ENCODE assay signal across 8 mouse cellular contexts in genomic region chr12:12905117-12905516, GRCm38 (mm10). TPM values are rescaled to one million over a fixed set of nuclear protein-coding genes. Genes with fewer than 3 reads are reported as not detected.
A peak's percentile ranks its signal among the peaks of the same experiment; 100 is the strongest.
DNase-seq lines count a peak whose midpoint lies in the region; ATAC-seq and TF ChIP-seq lines count a peak whose summit lies in the region.

No protein-coding gene starts in this region.

- peak overlapping the region; percentile 86 for H3K27ac ChIP-seq in gastrocnemius, adult 2 months
- peak overlapping the region; percentile 84; the same call in 1 of the 2 replicates for H3K27ac ChIP-seq in forebrain, embryonic 11.5 days (ENCODE audit: low read depth, low read length)
- H3K27ac ChIP-seq in limb, embryonic 14.5 days (replicated peaks; ENCODE audit: low read depth, low read length) = no peak overlapping the region

- no peaks in the 10 kb centered on the region for H3K9me3 ChIP-seq in E14TG2a.4 (ENCODE audit: low read length)
- no peaks in the 10 kb centered on the region for H3K9me3 ChIP-seq in forebrain, embryonic 11.5 days (ENCODE audit: control insufficient read depth, low read length)
- H3K9me3 ChIP-seq in limb, embryonic 14.5 days (ENCODE audit: control insufficient read depth, low read length) = no peaks in the 10 kb centered on the region

- DNase-seq in gastrocnemius, adult 2 months = no peak
- no peak for DNase-seq in gastrocnemius, postnatal 25 days
- DNase-seq in forebrain, embryonic 11.5 days (ENCODE audit: low spot score) = no peak
- no peak for DNase-seq in limb, embryonic 14.5 days (ENCODE audit: low spot score)
- no peak for DNase-seq in right cerebral cortex, postnatal 36 days (ENCODE audit: low spot score in 2 of 2)
- DNase-seq in left cerebral cortex, postnatal 14 days (ENCODE audit: low spot score in 2 of 2) = no peak
- DNase-seq in frontal cortex, postnatal 10 days (ENCODE audit: low spot score in 2 of 2) = no peak

- H3K4me1 ChIP-seq in E14TG2a.4 (replicated peaks; ENCODE audit: low read depth, low read length) = peaks cover 85% of the 10 kb centered on the region
- peaks cover 20% of the 10 kb centered on the region; the same call in 1 of the 2 replicates for H3K4me1 ChIP-seq in forebrain, embryonic 11.5 days (replicated peaks; ENCODE audit: control insufficient read depth, insufficient read depth, low read length)
- peaks cover 9% of the 10 kb centered on the region for H3K4me1 ChIP-seq in limb, embryonic 14.5 days (ENCODE audit: control insufficient read depth, insufficient read depth, low read length)

- peak overlapping the region; percentile 62; the same call in 1 of the 2 replicates for H3K4me2 ChIP-seq in forebrain, embryonic 11.5 days (ENCODE audit: low read depth, low read length, severe bottlenecking)
- H3K4me2 ChIP-seq in limb, embryonic 14.5 days (replicated peaks; ENCODE audit: low read depth, low read length, severe bottlenecking) = 0 out of 2 replicates have a peak overlapping the region, but pooled peaks have one; percentile 61

- peaks cover 7% of the 10 kb centered on the region for H3K36me3 ChIP-seq in E14TG2a.4 (ENCODE audit: insufficient read depth, low read length)
- no peaks in the 10 kb centered on the region for H3K36me3 ChIP-seq in forebrain, embryonic 11.5 days (ENCODE audit: control insufficient read depth, insufficient read depth, low read length)
- no peaks in the 10 kb centered on the region for H3K36me3 ChIP-seq in limb, embryonic 14.5 days (ENCODE audit: control insufficient read depth, insufficient read depth, low read length)

- H3K4me3 ChIP-seq in gastrocnemius, adult 2 months = no peak overlapping the region; the same call in 1 of the 2 replicates
- H3K4me3 ChIP-seq in E14TG2a.4 (replicated peaks; ENCODE audit: low read length) = peak overlapping the region; percentile 85
- no peak overlapping the region for H3K4me3 ChIP-seq in forebrain, embryonic 11.5 days (ENCODE audit: low read depth, low read length)
- H3K4me3 ChIP-seq in limb, embryonic 14.5 days (replicated peaks; ENCODE audit: low read length) = no peak overlapping the region

- WGBS in forebrain, embryonic 11.5 days = 16% methylated on average over 6 of the region's 6 CpGs
- 38% methylated on average over 6 of the region's 6 CpGs for WGBS in limb, embryonic 14.5 days

- TF ChIP-seq CTCF in gastrocnemius, adult 2 months (IDR thresholded peaks at IDR 0.05) = no peak
- no peak for TF ChIP-seq CTCF in E14TG2a.4 (conservative IDR thresholded peaks at IDR 0.05; ENCODE audit: low read length)

- intact Hi-C loops in gastrocnemius, adult 2 months (cut with DNase I) = loop anchor here (2.0 to 10.0 kb wide), 2 partner anchors 34 to 90 kb away; no protein-coding TSS in a partner anchor
- intact Hi-C loops in left cerebral cortex, postnatal 14 days (cut with DNase I) = no loop called here

- TF ChIP-seq POLR2A in limb, embryonic 14.5 days (IDR thresholded peaks at IDR 0.05; ENCODE audit: borderline replicate concordance, extremely low read depth, insufficient read depth, insufficient read length) = no peak

- ATAC-seq in forebrain, embryonic 11.5 days (replicated peaks; ENCODE audit: low FRiP score) = peak; percentile 51
- ATAC-seq in limb, embryonic 14.5 days (ENCODE audit: low FRiP score, low read depth) = peak; percentile 10; the same call in 1 of the 2 replicates

- no peaks in the 10 kb centered on the region for H3K27me3 ChIP-seq in E14TG2a.4 (ENCODE audit: insufficient read depth, low read length)
- H3K27me3 ChIP-seq in forebrain, embryonic 11.5 days (ENCODE audit: control insufficient read depth, insufficient read depth, low read length) = no peaks in the 10 kb centered on the region
- H3K27me3 ChIP-seq in limb, embryonic 14.5 days (ENCODE audit: control insufficient read depth, insufficient read depth, low read length) = no peaks in the 10 kb centered on the region

- peak overlapping the region; percentile 3; the same call in 1 of the 2 replicates for H3K9ac ChIP-seq in forebrain, embryonic 11.5 days (ENCODE audit: low read length)
- H3K9ac ChIP-seq in limb, embryonic 14.5 days (ENCODE audit: low read depth, low read length, severe bottlenecking) = no peak overlapping the region

RNA-seq across cellular contexts. Expression of gene Mycn, which starts 36.6 kb away (rescaled TPM):
- total RNA-seq in gastrocnemius, adult 2 months (2021) = under 1 TPM; 0.31 to 0.50 TPM
- total RNA-seq in gastrocnemius, postnatal 25 days (2021) = under 1 TPM; 0.74 to 0.80 TPM
- polyA plus RNA-seq in forebrain, embryonic 11.5 days (2014; fragmentation: Nextera tagmentation; extraction: Ambion mirVana) = 144 and 155 TPM in 2 replicates
- polyA plus RNA-seq in limb, embryonic 14.5 days (2012; rRNA removed) = 20.6 and 21.3 TPM in 2 replicates
- polyA plus RNA-seq in limb, embryonic 14.5 days (2014; fragmentation: Nextera tagmentation; extraction: Ambion mirVana) = 27.9 and 32.6 TPM in 2 replicates
- total RNA-seq in left cerebral cortex, postnatal 14 days (2021) = 10 to 100 TPM; 21.1 to 25.3 TPM

Comparison
In these comparisons a context has a peak if more than half of its experiments do, and no peak if none do; other contexts are left out.
1. RNA of gene Mycn, which starts 36.6 kb away (total RNA-seq): 21.1 to 25.3 TPM in left cerebral cortex, postnatal 14 days; 0.74 to 0.80 TPM in gastrocnemius, postnatal 25 days and 0.31 to 0.50 TPM in gastrocnemius, adult 2 months; every median in the first group is over 10 times any median in the second.